Mouse (Mus musculus): ENCODE data around the gene Olfr870.
"Not testable (repeated sequence)": the region's sequence is repeated elsewhere in the genome, so short reads cannot be mapped to it uniquely, and the experiment has no call there.

Olfr870 gene

GRCm38 (mm10) chr9:20173957-20174356, at the start of gene Olfr870:
Olfr870 (minus strand) TSS chr9:20174057.
- DNase-seq (ENCODE audit: low spot score in 2 of 2) = no peak

DNA sequence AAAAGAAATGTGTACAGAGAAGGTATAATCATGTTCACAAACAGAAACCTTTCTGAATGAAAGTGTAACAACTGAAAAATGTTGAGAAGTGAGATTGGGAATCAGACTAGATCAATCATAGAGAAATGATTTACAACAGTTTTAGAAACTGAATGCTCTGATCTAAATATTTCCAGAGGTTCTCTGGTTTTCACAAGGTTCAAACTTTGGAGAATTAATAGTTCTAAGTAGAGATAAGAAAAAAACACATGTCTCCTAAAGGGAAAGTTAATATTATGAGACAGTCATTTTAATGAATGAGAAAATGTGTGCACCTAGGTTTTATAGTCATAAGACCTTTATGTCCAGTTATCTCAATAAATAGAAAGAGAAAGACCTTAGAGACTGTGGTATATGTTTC, 38.0 kb upstream of the Olfr870 start, which contains the start of gene Olfr871:
Gene Olfr871, plus strand, starts transcription at position 301 of the 400 bp plus-strand sequence.
- no peak for DNase-seq (ENCODE audit: low spot score in 2 of 2)

GRCm38 (mm10) chr9:20211477-20211876, 37.6 kb upstream of the Olfr870 start:
- DNase-seq (ENCODE audit: low spot score in 2 of 2) = no peak

DNA sequence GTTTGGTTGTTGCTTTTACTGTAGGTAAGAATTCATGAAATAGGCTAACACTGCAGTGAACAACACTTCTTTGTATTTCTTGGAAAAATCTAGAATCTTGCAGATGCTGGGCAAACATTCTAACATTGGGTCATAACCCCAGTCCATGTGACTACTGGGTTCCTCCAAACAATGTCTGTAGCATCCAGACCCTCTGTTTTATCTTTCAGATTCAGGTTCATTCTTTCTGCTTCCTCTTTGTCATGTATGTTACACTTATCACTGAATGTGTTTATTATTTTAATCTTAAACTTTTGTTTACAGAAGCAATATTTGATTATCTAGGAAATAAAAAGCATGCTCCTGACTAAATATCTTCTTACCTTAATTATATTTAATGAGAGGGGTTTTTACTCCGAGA, 37.0 kb upstream of the Olfr870 start:
- no peak for DNase-seq (ENCODE audit: low spot score in 2 of 2)

- DNase-seq (ENCODE audit: low spot score in 2 of 2) = not testable (repeated sequence)
Measured at GRCm38 (mm10) chr9:20203413-20203984, 29.6 kb upstream of the Olfr870 start.

GRCm38 (mm10) chr9:20202131-20202530, 28.3 kb upstream of the Olfr870 start:
- DNase-seq (ENCODE audit: low spot score in 2 of 2) = no peak

DNA sequence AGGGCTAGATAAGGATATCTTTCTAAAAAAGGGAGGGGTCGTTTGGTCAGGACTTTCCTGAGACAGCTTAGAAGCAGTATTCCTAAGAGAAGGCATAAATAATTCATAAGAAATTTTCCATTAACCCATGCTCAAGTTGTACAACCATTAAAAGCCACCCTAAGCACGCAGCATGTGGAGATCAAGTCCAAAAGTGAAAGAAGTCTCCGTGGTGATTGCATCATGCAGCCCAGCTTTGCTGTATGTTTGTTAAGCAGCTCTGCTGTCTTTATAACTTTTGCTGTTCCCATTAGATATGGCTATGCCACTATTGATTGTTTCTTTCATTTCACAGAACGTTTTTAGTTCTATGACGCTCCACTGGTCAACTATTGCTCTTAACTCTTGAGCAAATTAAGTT, 5.6 kb upstream of the Olfr870 start:
- no peak for DNase-seq (ENCODE audit: low spot score in 2 of 2)

GRCm38 (mm10) chr9:20149706-20150105, 24.2 kb downstream of the Olfr870 start:
- no peak for DNase-seq (ENCODE audit: low spot score in 2 of 2)

- DNase-seq (ENCODE audit: low spot score in 2 of 2) = no peak
Measured at GRCm38 (mm10) chr9:20128709-20129108, 45.1 kb downstream of the Olfr870 start, which contains the start of gene Olfr869. Olfr869 (plus strand) TSS chr9:20129009.
